Mouse (Mus musculus) kidney, embryonic 14.5 days (tissue): ENCODE measurements around the gene Osgin1. TPM values are rescaled to one million over a fixed set of nuclear protein-coding genes. Genes with fewer than 3 reads are reported as not detected.

Experiments
- ATAC-seq: fragments of 200-750 bp; cut with Nextera tagmentation; 2 replicates; pipeline ENCODE4 v1.8.0; 2017; ENCODE audit warnings: moderate number of reproducible peaks, mild to moderate bottlenecking, moderate TSS enrichment, moderate library complexity; ENCODE audit not compliant: low FRiP score, low TSS enrichment
- H3K27ac ChIP-seq: fragments of 300-500 bp; sonication (generic); 2 replicates; pipeline ENCODE4 v1.5.1; 2014; ENCODE audit warnings: low read depth, mild to moderate bottlenecking, low read length, moderate library complexity, mixed read lengths
- H3K27me3 ChIP-seq: fragments of 300-500 bp; sonication (generic); 2 replicates; pipeline ENCODE4 v1.6.1; 2014; ENCODE audit warnings: mild to moderate bottlenecking, low read length; ENCODE audit not compliant: control insufficient read depth, insufficient read depth
- H3K36me3 ChIP-seq: fragments of 300-500 bp; sonication (generic); 2 replicates; pipeline ENCODE4 v1.6.1; 2014; ENCODE audit warnings: low read length, mixed read lengths; ENCODE audit not compliant: control insufficient read depth, insufficient read depth
- H3K4me1 ChIP-seq: fragments of 300-500 bp; sonication (generic); 2 replicates; pipeline ENCODE4 v1.6.1; 2014; ENCODE audit warnings: low read length, mixed read lengths; ENCODE audit not compliant: control insufficient read depth, insufficient read depth
- H3K4me2 ChIP-seq: fragments of 300-500 bp; sonication (generic); replicated peaks from 2 replicates; pipeline ENCODE4 v1.6.1; 2014; ENCODE audit warnings: low read depth, mild to moderate bottlenecking, low read length
- H3K4me3 ChIP-seq: fragments of 300-500 bp; sonication (generic); 2 replicates; pipeline ENCODE4 v1.5.1; 2014; ENCODE audit warnings: mild to moderate bottlenecking, low read length
- H3K9ac ChIP-seq: fragments of 300-500 bp; sonication (generic); 2 replicates; pipeline ENCODE4 v1.6.1; 2014; ENCODE audit warnings: low read depth, mild to moderate bottlenecking, low read length, moderate library complexity
- H3K9me3 ChIP-seq: fragments of 300-500 bp; sonication (generic); 2 replicates; pipeline ENCODE4 v1.6.1; 2016; ENCODE audit warnings: low read length; ENCODE audit not compliant: control insufficient read depth
- WGBS: fragments of 180-500 bp; shearing (Covaris S2); extraction: QIAGEN DNeasy Blood & Tissue Kit; methylation state at CpG from one replicate; pipeline ENCODE4 v1.1.7; 2014; 5-methylcytosine and 5-hydroxymethylcytosine counted together
- polyA plus RNA-seq: library from polyadenylated mRNA; unstranded; fragments of >200 nt; fragmentation: Nextera tagmentation; extraction: Ambion mirVana; gene quantifications from 2 replicates; pipeline ENCODE4 v1.2.1, GENCODE M21; 2014

Osgin1 gene
- polyA plus RNA-seq, 1 experiment from 2014 or later: 1.2 TPM

- peaks cover 8% of the 10 kb centered on the region; the same call in 1 of the 2 replicates for H3K27me3 ChIP-seq
- WGBS: 38% methylated on average over 7 of the region's 7 CpGs
Observed at GRCm38 (mm10) chr8:119463709-119464108, 29.8 kb downstream of the Osgin1 start.

GRCm38 (mm10) chr8:119466105-119466504, 32.2 kb downstream of the Osgin1 start:
- Histone ChIP-seq H3K9ac (no peak overlapping the region), H3K27ac (no peak overlapping the region), H3K4me3 (peak overlapping the region; percentile 17), H3K9me3 (no peaks in the 10 kb centered on the region), H3K4me2 (peak overlapping the region; percentile 38), H3K36me3 (no peaks in the 10 kb centered on the region), H3K27me3 (peaks cover 8% of the 10 kb centered on the region; the same call in 1 of the 2 replicates), H3K4me1 (peaks cover 24% of the 10 kb centered on the region)
- ATAC-seq: peak; percentile 77
- WGBS: 1% methylated on average over 18 of the region's 18 CpGs

More at GRCm38 (mm10) chr8:119463709-119464108, 29.8 kb downstream of the Osgin1 start:
- ATAC-seq: no peak
- peaks cover 27% of the 10 kb centered on the region for H3K4me1 ChIP-seq
- H3K4me3 ChIP-seq: no peak overlapping the region
- no peaks in the 10 kb centered on the region for H3K36me3 ChIP-seq
- no peak overlapping the region for H3K4me2 ChIP-seq
- H3K9ac ChIP-seq: no peak overlapping the region
- H3K27ac ChIP-seq: no peak overlapping the region
- H3K9me3 ChIP-seq: no peaks in the 10 kb centered on the region

- H3K9me3 ChIP-seq: no peaks in the 10 kb centered on the region
- H3K36me3 ChIP-seq: no peaks in the 10 kb centered on the region
- peaks cover 24% of the 10 kb centered on the region for H3K4me1 ChIP-seq
- no peak overlapping the region for H3K27ac ChIP-seq
- ATAC-seq: no peak
- 77% methylated on average over 10 of the region's 10 CpGs for WGBS
- no peak overlapping the region for H3K4me3 ChIP-seq
- no peak overlapping the region for H3K4me2 ChIP-seq
- H3K27me3 ChIP-seq: peaks cover 8% of the 10 kb centered on the region; the same call in 1 of the 2 replicates
- no peak overlapping the region for H3K9ac ChIP-seq
Observed at GRCm38 (mm10) chr8:119466794-119467193, 32.9 kb downstream of the Osgin1 start.

DNA sequence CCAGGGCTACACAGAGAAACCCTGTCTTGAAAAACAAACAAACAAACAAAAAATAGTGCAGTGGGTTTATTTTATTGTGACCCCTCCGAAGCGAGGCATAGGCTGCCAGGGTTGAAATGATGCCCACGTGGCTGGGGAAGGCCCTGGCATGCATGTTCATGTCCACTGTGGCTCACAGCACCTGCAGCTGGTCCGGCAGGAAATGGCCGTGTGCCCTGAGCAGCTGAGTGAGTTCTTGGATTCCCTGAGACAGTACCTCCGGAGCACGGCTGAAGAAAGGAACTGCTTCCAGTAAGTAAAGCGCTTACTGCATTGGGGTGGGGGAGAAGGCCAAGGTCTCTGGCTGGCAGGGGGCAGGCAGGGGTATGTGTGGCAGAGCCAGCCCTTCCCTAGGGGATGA, 34.2 kb downstream of the Osgin1 start:
- Histone ChIP-seq H3K4me1 (peaks cover 24% of the 10 kb centered on the region), H3K4me3 (no peak overlapping the region), H3K4me2 (no peak overlapping the region), H3K9me3 (no peaks in the 10 kb centered on the region), H3K9ac (no peak overlapping the region), H3K27me3 (peaks cover 8% of the 10 kb centered on the region; the same call in 1 of the 2 replicates), H3K36me3 (no peaks in the 10 kb centered on the region), H3K27ac (no peak overlapping the region)
- no peak for ATAC-seq
- WGBS: 88% methylated on average over 8 of the region's 8 CpGs

DNA sequence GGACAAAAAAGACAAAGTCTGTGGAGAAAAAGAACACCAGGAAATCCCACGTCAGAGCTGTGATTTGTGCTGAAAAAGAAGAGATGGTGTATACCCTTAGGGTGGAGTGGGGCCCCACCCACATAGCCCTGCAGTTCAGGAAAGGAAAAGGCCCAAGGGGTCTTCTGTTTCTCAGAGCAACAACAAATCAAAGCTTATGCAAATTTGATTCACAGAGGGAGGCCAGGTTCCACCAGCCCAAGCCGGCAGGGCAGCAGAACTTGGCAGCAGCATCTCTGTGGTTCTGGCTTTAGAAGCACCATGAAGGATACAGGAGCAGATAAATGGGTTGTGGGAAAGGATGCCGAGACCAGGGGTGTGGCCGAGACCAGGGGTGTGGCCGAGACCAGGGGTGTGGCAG, 44.8 kb downstream of the Osgin1 start:
- no peaks in the 10 kb centered on the region for H3K36me3 ChIP-seq
- no peak for ATAC-seq
- no peaks in the 10 kb centered on the region for H3K27me3 ChIP-seq
- no peak overlapping the region for H3K9ac ChIP-seq
- 25% methylated on average over 5 of the region's 5 CpGs for WGBS
- H3K4me1 ChIP-seq: 0 out of 2 replicates have a peak, but pooled peaks cover 3% of the 10 kb centered on the region
- H3K27ac ChIP-seq: no peak overlapping the region
- H3K4me2 ChIP-seq: no peak overlapping the region
- H3K4me3 ChIP-seq: no peak overlapping the region
- H3K9me3 ChIP-seq: no peaks in the 10 kb centered on the region

GRCm38 (mm10) chr8:119484145-119484896, 50.4 kb downstream of the Osgin1 start:
- H3K36me3 ChIP-seq: no peaks in the 10 kb centered on the region
- no peaks in the 10 kb centered on the region for H3K4me1 ChIP-seq

GRCm38 (mm10) chr8:119487093-119487492, 53.2 kb downstream of the Osgin1 start:
- ATAC-seq: no peak
- Histone ChIP-seq H3K4me1 (peaks cover 16% of the 10 kb centered on the region), H3K4me3 (no peak overlapping the region), H3K9me3 (no peaks in the 10 kb centered on the region), H3K27me3 (no peaks in the 10 kb centered on the region), H3K27ac (no peak overlapping the region), H3K36me3 (no peaks in the 10 kb centered on the region), H3K4me2 (no peak overlapping the region), H3K9ac (no peak overlapping the region)
- WGBS: 79% methylated on average over 7 of the region's 7 CpGs

More at GRCm38 (mm10) chr8:119484145-119484896, 50.4 kb downstream of the Osgin1 start:
- H3K27ac ChIP-seq: no peak overlapping the region
- no peak overlapping the region for H3K4me3 ChIP-seq
- H3K9ac ChIP-seq: no peak overlapping the region
- no peak for ATAC-seq
- WGBS: 83% methylated on average over 11 of the region's 11 CpGs
- H3K27me3 ChIP-seq: no peaks in the 10 kb centered on the region
- H3K4me2 ChIP-seq: no peak overlapping the region
- H3K9me3 ChIP-seq: no peaks in the 10 kb centered on the region

Other genes with a start within 250 kb of the Osgin1 start
- 305 and 387 TPM in 2 replicates for gene Hsbp1, start 89.6 kb upstream of the Osgin1 start, polyA plus RNA-seq
- gene Mlycd, start 39.2 kb upstream of the Osgin1 start, polyA plus RNA-seq: 10.8 and 12.1 TPM in 2 replicates
- gene Necab2, start 12.6 kb downstream of the Osgin1 start, polyA plus RNA-seq: 4.6 and 5.0 TPM in 2 replicates
- gene Slc38a8, start 67.6 kb downstream of the Osgin1 start, polyA plus RNA-seq: not detected in 2 replicates
- 66.4 and 131 TPM in 2 replicates for gene Mbtps1, start 124.6 kb downstream of the Osgin1 start, polyA plus RNA-seq
- 20.4 and 35.8 TPM in 2 replicates for gene Hsdl1, start 141.1 kb downstream of the Osgin1 start, polyA plus RNA-seq
- gene Dnaaf1, start 141.1 kb downstream of the Osgin1 start, polyA plus RNA-seq: 0.11 and 0.37 TPM in 2 replicates
- gene Taf1c, start 171.1 kb downstream of the Osgin1 start, polyA plus RNA-seq: 9.7 and 13.0 TPM in 2 replicates
- gene Adad2, start 178.6 kb downstream of the Osgin1 start, polyA plus RNA-seq: 0.29 TPM in 1 of 2 replicates, not detected in the other
- gene Kcng4, start 201.6 kb downstream of the Osgin1 start, polyA plus RNA-seq: 0.22 TPM in 1 of 2 replicates, not detected in the other
- 1.8 and 1.9 TPM in 2 replicates for gene Wfdc1, start 232.2 kb downstream of the Osgin1 start, polyA plus RNA-seq